27 mouse cellular contexts compared by ENCODE assay signal in the genomic region with DNA sequence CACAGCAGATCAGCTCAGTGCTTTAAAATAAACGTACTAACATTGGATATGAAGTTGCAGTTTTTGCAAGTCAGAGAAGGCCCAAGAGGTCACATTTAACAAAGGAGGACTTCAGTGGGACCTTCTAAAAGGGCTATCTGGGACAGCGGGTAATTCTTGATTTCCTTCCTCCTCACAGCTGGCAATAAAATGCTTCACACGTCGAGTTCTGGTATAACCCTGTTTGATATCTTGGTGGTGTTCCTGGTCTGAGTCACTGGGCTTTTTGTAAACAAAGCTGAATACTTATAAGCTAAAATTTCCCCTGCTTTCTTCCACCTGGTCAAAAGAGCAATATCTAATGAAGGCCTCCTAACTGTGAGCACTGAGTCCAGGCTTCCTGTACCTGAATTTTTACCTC.
"Had no signal": no experiment of that assay in that cellular context is flagged by ENCODE, and none has a peak within 500 bp of the region (broad histone marks: within the 10 kb centered on the region; RNA-seq: fewer than 3 reads in every experiment).

No protein-coding gene starts in this region.

- H3K4me1 ChIP-seq: embryonic facial prominence, embryonic 10.5 days; embryonic facial prominence, embryonic 12.5 days; embryonic facial prominence, embryonic 13.5 days; embryonic facial prominence, embryonic 15.5 days had no signal

- H3K4me3 ChIP-seq: embryonic facial prominence, embryonic 10.5 days; embryonic facial prominence, embryonic 12.5 days; embryonic facial prominence, embryonic 13.5 days; embryonic facial prominence, embryonic 15.5 days; erythroblast, embryonic 14.5 days; forebrain, embryonic 10.5 days; forebrain, embryonic 12.5 days; forebrain, embryonic 13.5 days; forebrain, embryonic 15.5 days; gastrocnemius, adult 2 months; heart, adult 2 months had no signal

- DNase-seq: cerebellum, adult 18-20 months; cerebellum, adult 2 months; cerebellum, adult 8-10 months; cerebellum, adult 9-10 months; cerebellum, adult 9-11 months; cerebellum, postnatal 10 days; cerebellum, postnatal 14 days; cerebellum, postnatal 25 days; cerebellum, postnatal 36 days; embryo, embryonic 11 days; forebrain, postnatal 0 days; gastrocnemius, adult 2 months; gastrocnemius, postnatal 10 days; gastrocnemius, postnatal 14 days; gastrocnemius, postnatal 36 days; heart, adult 2 months had no signal

- H3K27me3 ChIP-seq: embryonic facial prominence, embryonic 12.5 days; embryonic facial prominence, embryonic 13.5 days; embryonic facial prominence, embryonic 15.5 days; forebrain, embryonic 12.5 days; forebrain, embryonic 13.5 days; forebrain, embryonic 15.5 days had no signal

- H3K4me2 ChIP-seq: embryonic facial prominence, embryonic 12.5 days; embryonic facial prominence, embryonic 13.5 days; embryonic facial prominence, embryonic 15.5 days; forebrain, embryonic 12.5 days; forebrain, embryonic 13.5 days; forebrain, embryonic 15.5 days had no signal

- H3K9ac ChIP-seq: embryonic facial prominence, embryonic 12.5 days; embryonic facial prominence, embryonic 13.5 days; embryonic facial prominence, embryonic 15.5 days; forebrain, embryonic 12.5 days; forebrain, embryonic 13.5 days; forebrain, embryonic 15.5 days; forebrain, postnatal 0 days had no signal

- H3K9me3 ChIP-seq: embryonic facial prominence, embryonic 10.5 days; embryonic facial prominence, embryonic 12.5 days; embryonic facial prominence, embryonic 13.5 days; embryonic facial prominence, embryonic 15.5 days; forebrain, embryonic 10.5 days; forebrain, embryonic 12.5 days; forebrain, embryonic 13.5 days; forebrain, embryonic 15.5 days had no signal

- H3K27ac ChIP-seq: embryonic facial prominence, embryonic 10.5 days; embryonic facial prominence, embryonic 12.5 days; embryonic facial prominence, embryonic 13.5 days; embryonic facial prominence, embryonic 15.5 days; forebrain, embryonic 10.5 days; forebrain, embryonic 12.5 days; forebrain, embryonic 13.5 days; forebrain, embryonic 15.5 days; gastrocnemius, adult 2 months; heart, adult 2 months had no signal

- ATAC-seq: forebrain, embryonic 13.5 days; forebrain, embryonic 14.5 days; forebrain, embryonic 15.5 days; forebrain, embryonic 16.5 days; forebrain, postnatal 0 days had no signal

- H3K36me3 ChIP-seq: embryonic facial prominence, embryonic 10.5 days; embryonic facial prominence, embryonic 12.5 days; embryonic facial prominence, embryonic 13.5 days; embryonic facial prominence, embryonic 15.5 days; forebrain, embryonic 10.5 days; forebrain, embryonic 12.5 days; forebrain, embryonic 15.5 days had no signal
